Mouse (Mus musculus) testis, postnatal 10 days (tissue): ENCODE measurements around the gene Tarbp1.
"Not testable (repeated sequence)": the region's sequence is repeated elsewhere in the genome, so short reads cannot be mapped to it uniquely, and the experiment has no call there.

Source experiments
- DNase-seq: peaks from one replicate; pipeline ENCODE4 v3.0.0; 2021; ENCODE audit warnings: low spot score

The Tarbp1 gene

DNA sequence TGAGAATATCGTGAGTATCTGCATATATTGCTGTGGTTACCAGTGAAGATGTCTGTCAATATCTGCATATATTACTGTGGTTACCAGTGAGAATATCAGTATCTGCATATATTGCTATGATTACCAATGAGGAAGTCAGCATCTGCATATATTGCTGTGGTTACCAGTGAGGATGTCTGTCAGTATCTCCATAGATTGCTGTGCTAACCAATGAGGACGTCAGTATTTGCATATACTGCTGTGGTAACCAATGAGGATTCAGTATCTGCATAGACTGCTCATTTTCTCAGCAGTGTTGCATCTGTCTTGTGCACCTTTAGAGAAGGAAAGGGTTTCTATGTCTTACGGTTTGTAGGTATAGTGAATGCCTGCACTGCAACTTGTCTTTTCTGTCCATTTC lies 54.0 kb downstream of the Tarbp1 start:
- DNase-seq: no peak

DNA sequence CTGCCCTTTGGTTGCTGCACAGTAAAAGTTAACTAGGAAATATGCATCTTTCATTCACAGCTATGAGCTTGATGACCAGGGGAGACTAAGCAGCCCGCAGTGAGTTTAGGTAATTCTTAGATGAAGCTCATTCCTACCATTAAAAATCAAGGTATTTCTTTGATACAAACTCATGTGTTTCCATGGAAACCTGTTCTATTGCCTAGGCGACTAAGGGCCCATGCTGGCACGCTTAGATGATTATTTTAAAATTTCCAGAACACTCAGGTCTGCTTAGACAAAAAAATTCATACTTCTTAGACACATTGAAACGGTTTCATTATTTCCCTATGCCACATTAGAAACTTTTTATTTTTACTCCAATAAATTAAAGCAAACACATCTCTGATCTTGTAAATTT lies 69.8 kb downstream of the Tarbp1 start:
- DNase-seq: no peak

GRCm38 (mm10) chr8:126404550-126404949 lies 70.3 kb downstream of the Tarbp1 start:
- not testable (repeated sequence) for DNase-seq

DNA sequence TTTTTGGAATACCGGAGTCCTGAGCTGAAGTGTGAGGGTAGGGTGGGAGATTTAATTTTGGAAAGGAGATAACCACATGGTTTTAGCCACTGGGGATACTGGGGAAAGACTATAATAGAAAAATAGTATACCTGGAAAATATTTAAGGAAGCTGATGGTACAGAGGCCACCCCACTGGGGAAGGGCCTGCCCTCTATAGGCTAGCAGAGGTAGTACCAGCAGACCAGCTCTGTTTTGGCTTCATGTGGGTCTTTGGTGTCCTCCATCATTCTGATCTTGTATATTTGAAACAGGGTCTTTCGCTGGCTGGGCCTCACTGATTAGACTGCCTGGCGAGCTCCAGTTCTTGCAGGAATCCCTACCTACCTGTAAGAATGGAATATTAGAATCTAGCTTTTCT lies 76.5 kb downstream of the Tarbp1 start:
- no peak for DNase-seq

DNA sequence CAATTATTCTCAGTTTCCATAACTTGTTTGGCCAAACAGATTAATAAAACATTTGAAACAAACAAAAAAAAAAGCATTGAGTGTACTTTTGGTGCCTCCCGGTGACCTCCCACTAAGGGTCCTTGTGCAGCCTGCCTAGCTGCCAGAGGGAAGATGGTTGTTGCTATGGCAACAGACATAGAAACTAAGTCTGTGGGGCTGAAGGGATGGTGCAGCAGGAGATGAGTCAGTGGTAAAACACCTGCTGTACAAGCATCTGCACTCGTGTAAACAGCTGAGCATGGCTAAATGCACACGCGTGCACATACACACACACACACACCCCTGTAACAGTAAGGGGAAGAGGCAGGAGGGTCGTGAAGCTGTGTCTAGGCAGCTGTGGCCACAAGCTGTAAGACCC lies 78.9 kb downstream of the Tarbp1 start:
- no peak for DNase-seq

GRCm38 (mm10) chr8:126395386-126395785 lies 79.5 kb downstream of the Tarbp1 start:
- no peak for DNase-seq

GRCm38 (mm10) chr8:126391541-126391940 lies 83.3 kb downstream of the Tarbp1 start:
- DNase-seq: no peak

- DNase-seq: no peak
Measured at GRCm38 (mm10) chr8:126387566-126387965, 87.3 kb downstream of the Tarbp1 start.

GRCm38 (mm10) chr8:126382749-126383148 lies 92.1 kb downstream of the Tarbp1 start:
- peak; percentile 47 for DNase-seq

GRCm38 (mm10) chr8:126382216-126382615 lies 92.6 kb downstream of the Tarbp1 start:
- DNase-seq: peak; percentile 50

DNA sequence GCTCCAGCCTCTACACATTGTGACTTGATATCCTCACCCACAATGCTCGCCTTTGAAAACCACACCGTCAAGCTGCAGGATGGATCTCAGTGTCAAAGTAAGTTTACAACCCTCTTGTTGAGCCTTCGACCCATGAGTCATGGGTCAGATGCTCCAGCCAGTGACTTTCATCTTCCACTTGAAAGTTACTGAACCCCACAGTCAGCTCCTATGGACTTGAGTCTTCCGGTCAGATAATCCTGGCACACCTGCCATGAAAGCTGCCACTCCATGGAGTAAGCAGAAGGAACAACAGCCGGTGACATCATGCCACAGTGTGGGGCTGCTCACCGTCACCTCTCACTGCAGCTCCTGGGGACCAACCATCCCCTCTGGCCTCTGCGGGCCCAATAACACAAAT lies 93.6 kb downstream of the Tarbp1 start:
- no peak for DNase-seq

DNA sequence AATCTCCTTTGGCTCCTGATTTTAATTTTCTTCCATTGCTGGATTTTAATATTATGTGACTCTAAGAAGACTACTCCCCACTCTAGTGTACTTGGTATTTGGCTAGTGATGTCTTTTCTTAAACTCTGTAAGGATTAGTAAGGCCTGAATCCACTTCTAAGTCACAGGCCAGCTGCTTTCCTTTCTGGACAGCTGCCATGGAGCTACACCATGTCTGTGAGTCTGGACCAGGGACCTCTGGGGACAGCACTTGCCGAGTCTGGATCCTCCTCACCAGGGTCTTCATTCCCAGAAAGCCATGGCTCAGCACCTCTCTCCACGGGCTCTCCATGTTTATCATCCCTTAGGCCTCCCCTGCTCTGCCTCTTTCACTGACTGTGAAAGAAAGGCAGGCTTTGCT lies 94.7 kb downstream of the Tarbp1 start:
- no peak for DNase-seq

- DNase-seq: no peak
Measured at GRCm38 (mm10) chr8:126379580-126379979, 95.3 kb downstream of the Tarbp1 start.
